Mouse (Mus musculus) myocyte (in vitro differentiated cells): ENCODE measurements at regions not wholly inside any gene's neighbourhood (a gene's known extent, or its start where the extent isn't known, plus 50 kb on each side); places are given as distances from the start of the nearest gene placed in this dataset.
A peak's percentile ranks its signal among the peaks of the same experiment; 100 is the strongest.

Source experiments
- H3K27me3 ChIP-seq: one replicate; pipeline ENCODE4 v1.6.1; 2011; ENCODE audit not compliant: control insufficient read depth, insufficient read depth, insufficient read length
- H3K36me3 ChIP-seq: one replicate; pipeline ENCODE4 v1.6.1; 2011; ENCODE audit not compliant: control insufficient read depth, insufficient read depth
- H3K4me2 ChIP-seq: one replicate; pipeline ENCODE4 v1.6.1; 2011; ENCODE audit warnings: low read depth, control low read depth
- H3K4me3 ChIP-seq: one replicate; pipeline ENCODE4 v1.5.1; 2011; ENCODE audit warnings: mild to moderate bottlenecking, control low read depth, moderate library complexity
- H3K79me2 ChIP-seq: one replicate; pipeline ENCODE4 v1.6.1; 2011; ENCODE audit not compliant: control insufficient read depth, insufficient read depth
- H3ac ChIP-seq: one replicate; pipeline ENCODE4 v1.6.1; 2011; ENCODE audit not compliant: control insufficient read depth, insufficient read length
- CEBPB ChIP-seq: IDR thresholded peaks from 2 replicates; pipeline ENCODE4 v1.6.1; 2011; ENCODE audit warnings: mild to moderate bottlenecking, moderate library complexity; ENCODE audit not compliant: poor library complexity, insufficient read depth, severe bottlenecking
- E2F4 ChIP-seq: IDR thresholded peaks from one replicate; pipeline ENCODE4 v1.6.1; 2011; ENCODE audit warnings: mild to moderate bottlenecking, control low read depth, moderate library complexity; ENCODE audit not compliant: insufficient read depth
- MAX ChIP-seq: IDR thresholded peaks from one replicate; pipeline ENCODE4 v1.6.1; 2011; ENCODE audit warnings: low read depth, mild to moderate bottlenecking, control low read depth
- MYOD1 ChIP-seq, 3 experiments: IDR thresholded peaks; one replicate each; pipeline ENCODE4 v1.6.1; 2011; ENCODE audit warnings: control low read depth in 2 of 3, low read depth in 2 of 3, mild to moderate bottlenecking in 2 of 3, moderate library complexity in 1 of 3; ENCODE audit not compliant: insufficient read length in 2 of 3, control insufficient read depth in 1 of 3
- MYOG ChIP-seq, 3 experiments: IDR thresholded peaks; one replicate each; pipeline ENCODE4 v1.6.1; 2011; ENCODE audit warnings: control low read depth in 2 of 3, low read depth in 2 of 3, mild to moderate bottlenecking in 2 of 3; ENCODE audit not compliant: insufficient read length in 2 of 3, control insufficient read depth in 1 of 3, insufficient read depth in 1 of 3
- POLR2A ChIP-seq: IDR thresholded peaks from one replicate; pipeline ENCODE4 v1.6.1; 2011; ENCODE audit warnings: low read depth, mild to moderate bottlenecking, control low read depth, moderate library complexity; ENCODE audit not compliant: insufficient read length
- POLR2AphosphoS2 ChIP-seq: IDR thresholded peaks from one replicate; pipeline ENCODE4 v1.6.1; 2011; ENCODE audit warnings: low read depth, control low read depth; ENCODE audit not compliant: insufficient read length
- REST ChIP-seq: IDR thresholded peaks from one replicate; pipeline ENCODE4 v1.6.1; 2011; ENCODE audit warnings: mild to moderate bottlenecking, control low read depth, moderate library complexity; ENCODE audit not compliant: insufficient read depth, insufficient read length
- SRF ChIP-seq: IDR thresholded peaks from one replicate; pipeline ENCODE4 v1.6.1; 2011; ENCODE audit warnings: low read depth; ENCODE audit not compliant: control insufficient read depth, insufficient read length
- TCF12 ChIP-seq: IDR thresholded peaks from one replicate; pipeline ENCODE4 v1.6.1; 2011; ENCODE audit warnings: mild to moderate bottlenecking, control low read depth; ENCODE audit not compliant: poor library complexity, insufficient read depth, severe bottlenecking
- TCF3 ChIP-seq: IDR thresholded peaks from one replicate; pipeline ENCODE4 v1.6.1; 2011; ENCODE audit warnings: low read depth, control low read depth; ENCODE audit not compliant: insufficient read length
- USF1 ChIP-seq: IDR thresholded peaks from one replicate; pipeline ENCODE4 v1.6.1; 2011; ENCODE audit warnings: low read depth, mild to moderate bottlenecking, control low read depth, moderate library complexity

DNA sequence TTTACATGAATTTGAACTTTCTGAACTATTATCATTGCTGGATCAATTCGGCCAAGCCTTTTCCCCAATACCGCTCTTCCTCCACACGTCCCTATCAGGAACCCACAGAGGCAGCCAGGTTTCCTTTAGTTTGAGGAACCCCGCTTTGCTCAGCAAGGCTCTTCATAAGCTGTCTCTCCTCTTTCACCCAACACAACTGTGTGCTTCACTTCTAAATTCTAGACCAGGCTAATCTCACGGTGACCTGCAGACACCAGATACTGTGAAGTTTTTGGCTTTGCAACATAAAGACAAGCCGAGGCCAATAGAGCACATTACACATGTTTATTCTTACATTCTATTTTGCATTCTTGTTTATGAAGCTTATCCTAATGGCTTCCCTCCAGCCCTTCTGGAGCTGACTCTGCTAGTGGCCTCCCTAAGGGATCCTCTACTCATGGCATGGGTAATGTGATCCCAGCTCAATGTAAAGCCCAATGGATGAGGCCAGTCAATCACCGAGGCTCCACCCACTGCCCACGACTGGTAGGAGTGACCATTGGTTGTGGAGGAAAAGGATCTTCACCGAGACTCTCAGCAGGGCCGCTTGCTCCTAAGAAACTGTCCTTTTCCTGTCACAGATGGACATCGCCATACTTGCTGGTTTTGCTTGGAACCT is 135.6 kb downstream of the Qrsl1 start:
- TF ChIP-seq POLR2AphosphoS2 = no peak
- TF ChIP-seq REST = no peak
- no peak for TF ChIP-seq MYOD1 (IDR thresholded peaks at IDR 0.05; ENCODE audit: control insufficient read depth in 1 of 3, insufficient read length in 2 of 3, low read depth in 2 of 3)
- no peak for TF ChIP-seq MYOG (IDR thresholded peaks at IDR 0.05; ENCODE audit: control insufficient read depth in 1 of 3, insufficient read depth in 1 of 3, insufficient read length in 2 of 3, low read depth in 2 of 3)
- TF ChIP-seq TCF12 = no peak
- no peak for TF ChIP-seq POLR2A
- TF ChIP-seq MAX = no peak
- no peak for TF ChIP-seq E2F4
- no peak for TF ChIP-seq USF1
- TF ChIP-seq SRF = no peak
- TF ChIP-seq CEBPB = no peak
- TF ChIP-seq TCF3 = no peak
- H3ac ChIP-seq = no peak overlapping the region
- H3K4me3 ChIP-seq = no peak overlapping the region
- H3K36me3 ChIP-seq = no peaks in the 10 kb centered on the region
- no peak overlapping the region for H3K4me2 ChIP-seq
- no peaks in the 10 kb centered on the region for H3K79me2 ChIP-seq
- peaks cover 5% of the 10 kb centered on the region for H3K27me3 ChIP-seq

DNA sequence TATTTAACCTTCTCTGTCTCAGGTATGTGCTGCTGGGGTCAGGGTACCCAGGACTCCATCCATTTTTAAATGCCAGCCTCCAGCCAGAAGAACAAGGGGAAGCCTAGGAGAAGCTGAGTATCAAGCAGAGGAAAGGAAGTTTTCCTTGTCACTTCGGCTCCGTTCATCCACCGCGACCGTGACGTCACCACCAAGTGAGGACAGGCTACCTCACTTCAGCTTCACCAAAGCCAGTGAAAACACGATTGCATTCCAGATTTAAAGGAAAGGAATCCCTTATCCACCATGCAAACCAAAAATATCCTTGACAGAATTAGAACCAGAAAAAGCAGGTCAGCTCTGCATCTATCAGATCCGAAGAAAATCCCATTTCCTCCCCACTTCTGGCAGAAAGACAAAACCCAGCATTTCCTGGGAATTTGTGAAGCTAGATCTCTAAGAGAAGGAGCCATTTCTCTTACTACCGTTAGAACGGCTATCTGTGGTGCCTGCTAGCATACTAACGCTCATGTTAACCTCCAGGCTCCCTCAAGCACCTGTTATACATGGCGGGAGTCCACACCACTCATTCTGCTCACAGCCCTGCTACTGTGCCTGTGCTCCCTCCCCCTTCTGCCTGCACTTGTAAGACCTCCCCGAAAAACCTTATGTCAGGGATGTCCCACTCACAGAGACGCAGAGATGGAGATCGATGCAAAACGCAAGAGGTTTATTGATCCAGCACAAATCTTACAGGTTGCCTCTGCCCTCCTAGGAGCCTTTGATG is 133.4 kb downstream of the Qrsl1 start:
- H3K79me2 ChIP-seq = no peaks in the 10 kb centered on the region
- H3K4me3 ChIP-seq = no peak overlapping the region
- no peaks in the 10 kb centered on the region for H3K36me3 ChIP-seq
- no peak overlapping the region for H3K4me2 ChIP-seq
- peaks cover 5% of the 10 kb centered on the region for H3K27me3 ChIP-seq
- no peak overlapping the region for H3ac ChIP-seq
- TF ChIP-seq MYOD1 (IDR thresholded peaks at IDR 0.05; ENCODE audit: control insufficient read depth in 1 of 3, insufficient read length in 2 of 3, low read depth in 2 of 3) = peak in 1 of 3 experiments; percentile 58
- TF ChIP-seq CEBPB = no peak
- TF ChIP-seq MAX = no peak

GRCm38 (mm10) chr10:43769026-43769425 is 132.5 kb downstream of the Qrsl1 start:
- Histone ChIP-seq H3K36me3 (no peaks in the 10 kb centered on the region), H3K4me3 (no peak overlapping the region), H3K4me2 (no peak overlapping the region), H3K79me2 (no peaks in the 10 kb centered on the region), H3K27me3 (peaks cover 5% of the 10 kb centered on the region), H3ac (no peak overlapping the region)
- no peak for TF ChIP-seq SRF
- TF ChIP-seq MYOG (IDR thresholded peaks at IDR 0.05; ENCODE audit: control insufficient read depth in 1 of 3, insufficient read depth in 1 of 3, insufficient read length in 2 of 3, low read depth in 2 of 3) = no peak
- no peak for TF ChIP-seq TCF3
- no peak for TF ChIP-seq POLR2A
- no peak for TF ChIP-seq REST
- TF ChIP-seq USF1 = no peak
- TF ChIP-seq MYOD1 (IDR thresholded peaks at IDR 0.05; ENCODE audit: control insufficient read depth in 1 of 3, insufficient read length in 2 of 3, low read depth in 2 of 3) = no peak
- no peak for TF ChIP-seq POLR2AphosphoS2
- no peak for TF ChIP-seq TCF12
- TF ChIP-seq E2F4 = no peak
- TF ChIP-seq MAX = no peak
- TF ChIP-seq CEBPB = no peak

DNA sequence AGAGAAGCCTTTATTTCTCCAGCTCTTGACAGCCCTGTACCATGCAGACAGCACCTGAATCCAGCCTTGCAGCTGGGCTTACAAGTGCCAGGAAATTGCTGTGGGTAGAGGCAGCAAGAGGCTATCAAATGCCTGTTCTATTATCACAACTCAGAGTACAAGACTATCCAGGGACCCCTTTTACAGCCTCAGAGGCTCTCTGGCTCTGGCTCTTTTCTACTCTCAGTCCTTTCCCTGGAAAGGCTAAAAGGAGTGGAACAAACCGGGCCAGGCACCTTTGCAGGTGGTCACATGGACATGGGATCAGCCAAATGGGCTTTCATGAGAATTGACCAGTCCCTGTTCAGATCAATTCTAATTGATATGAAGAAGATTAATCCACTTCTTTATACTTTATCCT is 125.7 kb downstream of the Qrsl1 start:
- H3K79me2 ChIP-seq = no peaks in the 10 kb centered on the region
- H3K4me3 ChIP-seq = no peak overlapping the region
- H3K27me3 ChIP-seq = no peaks in the 10 kb centered on the region
- no peaks in the 10 kb centered on the region for H3K36me3 ChIP-seq
- H3ac ChIP-seq = no peak overlapping the region
- H3K4me2 ChIP-seq = no peak overlapping the region
- no peak for TF ChIP-seq POLR2AphosphoS2
- TF ChIP-seq CEBPB = no peak
- TF ChIP-seq MAX = no peak
- no peak for TF ChIP-seq MYOD1 (IDR thresholded peaks at IDR 0.05; ENCODE audit: control insufficient read depth in 1 of 3, insufficient read length in 2 of 3, low read depth in 2 of 3)
- no peak for TF ChIP-seq USF1
- no peak for TF ChIP-seq MYOG (IDR thresholded peaks at IDR 0.05; ENCODE audit: control insufficient read depth in 1 of 3, insufficient read depth in 1 of 3, insufficient read length in 2 of 3, low read depth in 2 of 3)
- TF ChIP-seq REST = no peak
- TF ChIP-seq POLR2A = no peak
- TF ChIP-seq TCF3 = no peak
- TF ChIP-seq E2F4 = no peak
